Mouse (Mus musculus): ENCODE results near the gene Spata17. TPM values are rescaled to one million over a fixed set of nuclear protein-coding genes. Genes with fewer than 3 reads are reported as not detected.

Spata17 gene
- polyA plus RNA-seq, 1 experiment: 144 TPM

DNA sequence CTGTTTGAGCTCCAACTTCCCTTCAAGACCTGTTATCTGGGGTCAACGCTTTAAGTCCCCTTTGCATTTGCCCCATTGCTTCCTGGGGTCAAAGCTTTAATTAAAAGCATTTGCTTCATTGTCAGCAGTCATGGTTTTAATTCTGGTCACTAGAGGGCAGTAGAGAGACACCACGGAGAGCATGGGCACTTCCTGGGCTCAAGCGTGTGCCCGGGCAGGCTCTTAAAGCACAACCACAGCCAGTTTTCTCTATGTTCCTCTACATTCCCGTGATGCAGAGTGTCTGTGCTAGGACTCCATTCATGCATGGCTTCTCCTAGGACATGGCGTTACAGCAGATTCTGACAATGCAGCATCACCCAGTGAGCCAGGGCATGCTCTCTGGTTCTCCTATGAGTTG is 183.5 kb downstream of the Spata17 start:
- no peaks in the 10 kb centered on the region for H3K27me3 ChIP-seq (ENCODE audit: control insufficient read depth, insufficient read depth, low read length)

DNA sequence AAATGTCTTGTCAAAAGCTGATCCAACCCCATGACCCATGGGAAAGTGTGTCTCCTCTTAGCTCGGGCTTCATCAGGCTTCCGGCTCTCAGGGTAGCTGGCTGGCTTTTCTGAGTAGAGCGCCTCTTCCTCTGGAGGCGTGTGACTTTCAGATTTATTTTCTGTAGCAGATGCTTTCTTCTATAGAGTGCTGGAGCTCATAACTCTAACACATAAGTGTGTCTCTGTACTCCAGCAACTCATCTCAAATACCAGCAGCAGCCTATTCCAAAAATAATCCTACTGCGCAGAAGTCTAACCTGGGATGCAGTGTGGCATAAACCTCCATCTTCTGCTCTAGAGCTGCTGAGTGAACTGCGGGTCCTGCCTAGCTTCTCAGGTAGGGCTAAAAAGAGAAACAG is 186.4 kb downstream of the Spata17 start:
- no peak overlapping the region for H3K27ac ChIP-seq (ENCODE audit: control insufficient read depth, insufficient read depth, low read depth, low read length)
- H3K27me3 ChIP-seq (ENCODE audit: control insufficient read depth, insufficient read depth, low read length): no peaks in the 10 kb centered on the region
- H3K36me3 ChIP-seq (ENCODE audit: control insufficient read depth, insufficient read depth, low read length): no peaks in the 10 kb centered on the region
- H3K4me3 ChIP-seq (ENCODE audit: control insufficient read depth, low read depth, low read length): no peak overlapping the region
- H3K4me1 ChIP-seq (ENCODE audit: control insufficient read depth, insufficient read depth, low read length): no peaks in the 10 kb centered on the region
- no peak for TF ChIP-seq POLR2A (IDR thresholded peaks at IDR 0.05; ENCODE audit: control insufficient read depth, low read depth, low read length)
- no peak for TF ChIP-seq CTCF (IDR thresholded peaks at IDR 0.05; ENCODE audit: control insufficient read depth, insufficient read depth, insufficient replicate concordance, low read depth, low read length)

More for the DNA sequence above, 183.5 kb downstream of the Spata17 start:
- no peaks in the 10 kb centered on the region for H3K4me1 ChIP-seq (ENCODE audit: control insufficient read depth, insufficient read depth, low read length)
- H3K4me3 ChIP-seq (ENCODE audit: control insufficient read depth, low read depth, low read length): no peak overlapping the region
- no peak overlapping the region for H3K27ac ChIP-seq (ENCODE audit: control insufficient read depth, insufficient read depth, low read depth, low read length)
- no peaks in the 10 kb centered on the region for H3K36me3 ChIP-seq (ENCODE audit: control insufficient read depth, insufficient read depth, low read length)
- TF ChIP-seq POLR2A (IDR thresholded peaks at IDR 0.05; ENCODE audit: control insufficient read depth, low read depth, low read length) (no peak), CTCF (IDR thresholded peaks at IDR 0.05; ENCODE audit: control insufficient read depth, insufficient read depth, insufficient replicate concordance, low read depth, low read length) (peak; percentile 60; the same call in 1 of the 2 replicates)

DNA sequence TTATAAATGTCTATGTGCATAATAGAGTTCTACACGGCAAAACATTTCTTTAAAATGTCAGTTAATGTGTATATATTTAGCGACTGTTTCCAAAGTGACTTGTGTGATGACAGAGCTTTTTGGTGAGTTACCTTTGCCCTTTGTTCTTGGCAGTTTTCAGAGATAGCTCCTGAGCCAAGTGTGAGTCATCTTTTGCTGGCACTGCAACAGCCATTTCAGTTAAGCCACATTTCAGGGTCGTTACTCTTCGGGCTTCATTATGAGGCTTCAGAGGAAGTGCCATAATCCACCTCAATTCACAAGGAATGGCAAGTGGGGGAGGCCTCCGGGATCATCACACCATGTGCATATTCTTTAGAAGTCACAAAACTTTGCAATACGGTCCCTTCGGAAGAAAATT is 195.3 kb downstream of the Spata17 start:
- TF ChIP-seq CTCF (IDR thresholded peaks at IDR 0.05; ENCODE audit: control insufficient read depth, insufficient read depth, insufficient replicate concordance, low read depth, low read length): no peak
- TF ChIP-seq POLR2A (IDR thresholded peaks at IDR 0.05; ENCODE audit: control insufficient read depth, low read depth, low read length): no peak
- no peak overlapping the region for H3K27ac ChIP-seq (ENCODE audit: control insufficient read depth, insufficient read depth, low read depth, low read length)
- H3K4me3 ChIP-seq (ENCODE audit: control insufficient read depth, low read depth, low read length): no peak overlapping the region

DNA sequence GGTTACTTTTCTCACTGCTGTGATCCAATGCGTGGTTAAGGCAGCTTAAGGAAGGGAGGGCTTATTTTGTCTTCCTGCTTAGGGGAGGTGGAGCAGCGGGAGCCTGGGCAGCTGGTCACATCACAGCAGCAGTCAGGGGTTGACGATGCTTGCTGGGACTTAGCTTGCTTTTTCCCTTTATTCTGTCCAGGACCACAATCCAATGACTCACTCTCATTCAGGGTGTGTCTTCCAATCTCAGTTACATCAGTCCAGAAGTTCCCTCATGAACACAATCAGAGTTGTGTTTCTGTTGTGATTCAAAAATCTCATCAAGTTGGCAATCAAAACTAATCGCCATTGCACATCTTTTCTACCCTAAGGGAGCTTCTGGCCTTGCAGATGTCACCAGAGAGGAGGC is 199.1 kb downstream of the Spata17 start:
- Histone ChIP-seq H3K36me3 (ENCODE audit: control insufficient read depth, insufficient read depth, low read length) (no peaks in the 10 kb centered on the region), H3K27me3 (ENCODE audit: control insufficient read depth, insufficient read depth, low read length) (no peaks in the 10 kb centered on the region), H3K27ac (ENCODE audit: control insufficient read depth, insufficient read depth, low read depth, low read length) (no peak overlapping the region), H3K4me1 (ENCODE audit: control insufficient read depth, insufficient read depth, low read length) (no peaks in the 10 kb centered on the region), H3K4me3 (ENCODE audit: control insufficient read depth, low read depth, low read length) (no peak overlapping the region)
- TF ChIP-seq CTCF (IDR thresholded peaks at IDR 0.05; ENCODE audit: control insufficient read depth, insufficient read depth, insufficient replicate concordance, low read depth, low read length): no peak
- TF ChIP-seq POLR2A (IDR thresholded peaks at IDR 0.05; ENCODE audit: control insufficient read depth, low read depth, low read length): no peak

More for the DNA sequence above, 195.3 kb downstream of the Spata17 start:
- H3K4me1 ChIP-seq (ENCODE audit: control insufficient read depth, insufficient read depth, low read length): no peaks in the 10 kb centered on the region
- H3K27me3 ChIP-seq (ENCODE audit: control insufficient read depth, insufficient read depth, low read length): no peaks in the 10 kb centered on the region
- no peaks in the 10 kb centered on the region for H3K36me3 ChIP-seq (ENCODE audit: control insufficient read depth, insufficient read depth, low read length)

DNA sequence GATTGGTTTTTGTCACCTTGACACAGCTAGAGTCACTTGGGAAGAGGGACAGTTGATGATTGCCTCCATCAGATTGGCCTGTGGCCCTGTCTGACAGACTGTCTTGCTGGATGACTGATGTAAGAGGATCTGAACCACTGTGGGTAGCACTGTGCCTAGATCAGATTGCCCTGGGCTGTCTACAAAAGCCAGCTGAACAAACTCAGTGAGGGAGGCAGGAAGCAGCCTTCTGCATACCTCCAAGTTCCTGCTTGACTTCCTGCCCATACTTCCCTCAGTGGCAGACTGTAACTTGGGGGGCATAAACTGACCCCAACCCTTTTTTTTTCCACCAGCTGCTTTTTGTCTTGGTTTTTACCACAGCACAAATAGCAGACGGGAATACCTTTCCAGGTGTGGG is 199.6 kb downstream of the Spata17 start:
- no peak overlapping the region for H3K4me3 ChIP-seq (ENCODE audit: control insufficient read depth, low read depth, low read length)
- H3K27me3 ChIP-seq (ENCODE audit: control insufficient read depth, insufficient read depth, low read length): no peaks in the 10 kb centered on the region
- no peak overlapping the region for H3K27ac ChIP-seq (ENCODE audit: control insufficient read depth, insufficient read depth, low read depth, low read length)
- no peaks in the 10 kb centered on the region for H3K4me1 ChIP-seq (ENCODE audit: control insufficient read depth, insufficient read depth, low read length)
- no peaks in the 10 kb centered on the region for H3K36me3 ChIP-seq (ENCODE audit: control insufficient read depth, insufficient read depth, low read length)
- no peak for TF ChIP-seq CTCF (IDR thresholded peaks at IDR 0.05; ENCODE audit: control insufficient read depth, insufficient read depth, insufficient replicate concordance, low read depth, low read length)
- TF ChIP-seq POLR2A (IDR thresholded peaks at IDR 0.05; ENCODE audit: control insufficient read depth, low read depth, low read length): no peak

DNA sequence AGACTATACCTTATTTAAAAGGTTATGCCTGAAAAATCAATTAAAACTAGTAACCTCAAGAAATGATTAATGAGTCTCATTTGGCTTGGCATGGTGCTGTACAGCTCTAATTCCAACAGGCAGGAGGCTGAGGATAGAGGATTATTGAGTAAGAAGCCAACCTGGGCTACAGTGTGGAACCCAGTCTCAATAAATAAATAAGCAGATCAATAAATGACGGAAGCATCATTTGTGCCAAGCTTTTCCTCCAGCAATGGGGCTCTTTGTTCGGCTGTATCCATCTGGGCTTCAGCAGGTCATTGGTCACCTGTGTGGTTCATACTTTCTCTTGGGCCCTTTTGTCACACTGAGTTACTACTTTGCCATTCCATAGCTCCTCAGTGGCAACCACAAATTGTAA is 201.1 kb downstream of the Spata17 start:
- Histone ChIP-seq H3K27me3 (ENCODE audit: control insufficient read depth, insufficient read depth, low read length) (no peaks in the 10 kb centered on the region), H3K36me3 (ENCODE audit: control insufficient read depth, insufficient read depth, low read length) (no peaks in the 10 kb centered on the region), H3K27ac (ENCODE audit: control insufficient read depth, insufficient read depth, low read depth, low read length) (no peak overlapping the region), H3K4me1 (ENCODE audit: control insufficient read depth, insufficient read depth, low read length) (no peaks in the 10 kb centered on the region), H3K4me3 (ENCODE audit: control insufficient read depth, low read depth, low read length) (no peak overlapping the region)
- TF ChIP-seq CTCF (IDR thresholded peaks at IDR 0.05; ENCODE audit: control insufficient read depth, insufficient read depth, insufficient replicate concordance, low read depth, low read length) (no peak), POLR2A (IDR thresholded peaks at IDR 0.05; ENCODE audit: control insufficient read depth, low read depth, low read length) (no peak)

- Histone ChIP-seq H3K36me3 (ENCODE audit: control insufficient read depth, insufficient read depth, low read length) (no peaks in the 10 kb centered on the region), H3K4me1 (ENCODE audit: control insufficient read depth, insufficient read depth, low read length) (no peaks in the 10 kb centered on the region), H3K4me3 (ENCODE audit: control insufficient read depth, low read depth, low read length) (no peak overlapping the region), H3K27me3 (ENCODE audit: control insufficient read depth, insufficient read depth, low read length) (no peaks in the 10 kb centered on the region), H3K27ac (ENCODE audit: control insufficient read depth, insufficient read depth, low read depth, low read length) (no peak overlapping the region)
- TF ChIP-seq POLR2A (IDR thresholded peaks at IDR 0.05; ENCODE audit: control insufficient read depth, low read depth, low read length) (no peak), CTCF (IDR thresholded peaks at IDR 0.05; ENCODE audit: control insufficient read depth, insufficient read depth, insufficient replicate concordance, low read depth, low read length) (no peak)
These were observed 203.7 kb downstream of the Spata17 start for GRCm38 (mm10) chr1:187011601-187012000.

DNA sequence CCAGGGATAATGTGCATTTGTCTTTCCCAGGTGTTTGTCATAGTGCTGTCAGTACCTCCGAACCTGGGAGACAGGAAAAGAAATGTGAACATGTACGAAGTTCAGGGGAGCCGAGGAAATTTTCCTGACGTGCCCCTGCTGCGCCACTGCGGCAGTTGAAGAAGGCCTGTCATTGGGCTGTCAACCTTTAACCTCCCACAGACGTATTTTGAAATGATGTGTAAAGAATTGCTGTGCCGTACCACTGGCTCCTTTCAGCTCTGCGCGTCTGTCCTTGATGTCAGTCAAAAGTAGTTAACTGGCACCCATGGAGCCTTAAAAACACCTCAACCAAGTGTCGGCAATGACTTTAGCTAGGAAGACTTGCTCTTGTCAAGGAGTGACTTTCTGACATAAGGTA is 205.2 kb downstream of the Spata17 start:
- no peak overlapping the region for H3K27ac ChIP-seq (ENCODE audit: control insufficient read depth, insufficient read depth, low read depth, low read length)
- H3K4me3 ChIP-seq (ENCODE audit: control insufficient read depth, low read depth, low read length): no peak overlapping the region
- TF ChIP-seq POLR2A (IDR thresholded peaks at IDR 0.05; ENCODE audit: control insufficient read depth, low read depth, low read length) (no peak), CTCF (IDR thresholded peaks at IDR 0.05; ENCODE audit: control insufficient read depth, insufficient read depth, insufficient replicate concordance, low read depth, low read length) (no peak)

More for the DNA sequence above, 205.2 kb downstream of the Spata17 start:
- H3K4me1 ChIP-seq (ENCODE audit: control insufficient read depth, insufficient read depth, low read length): no peaks in the 10 kb centered on the region
- no peaks in the 10 kb centered on the region for H3K27me3 ChIP-seq (ENCODE audit: control insufficient read depth, insufficient read depth, low read length)
- no peaks in the 10 kb centered on the region for H3K36me3 ChIP-seq (ENCODE audit: control insufficient read depth, insufficient read depth, low read length)

Measured in testis, adult 2 months (tissue).